Mouse (Mus musculus): Measurements from ENCODE around the gene Rsu1.

The Rsu1 gene

GRCm38 (mm10) chr2:13271165-13271957, at the start of gene Rsu1:
Rsu1 (minus strand) TSS chr2:13271415.
- peak; percentile 99 for DNase-seq (ENCODE audit: low spot score in 2 of 2)

GRCm38 (mm10) chr2:13303376-13303775, 32.2 kb upstream of the Rsu1 start:
- DNase-seq (ENCODE audit: low spot score in 2 of 2), result no peak

- DNase-seq (ENCODE audit: low spot score in 2 of 2), result no peak
Observed at GRCm38 (mm10) chr2:13299031-13299430, 27.8 kb upstream of the Rsu1 start.

GRCm38 (mm10) chr2:13297733-13298132, 26.5 kb upstream of the Rsu1 start:
- no peak for DNase-seq (ENCODE audit: low spot score in 2 of 2)

- DNase-seq (ENCODE audit: low spot score in 2 of 2), result peak in 1 of 2 experiments; percentile 33
Observed at GRCm38 (mm10) chr2:13290661-13291060, 19.4 kb upstream of the Rsu1 start.

GRCm38 (mm10) chr2:13290070-13290469, 18.9 kb upstream of the Rsu1 start:
- no peak for DNase-seq (ENCODE audit: low spot score in 2 of 2)

GRCm38 (mm10) chr2:13278114-13278862, 7.1 kb upstream of the Rsu1 start:
- DNase-seq (ENCODE audit: low spot score in 2 of 2), result no peak

- no peak for DNase-seq (ENCODE audit: low spot score in 2 of 2)
Observed at GRCm38 (mm10) chr2:13275874-13276273, 4.7 kb upstream of the Rsu1 start.

- no peak for DNase-seq (ENCODE audit: low spot score in 2 of 2)
Observed at GRCm38 (mm10) chr2:13270736-13271135, 479 bp downstream of the Rsu1 start.

GRCm38 (mm10) chr2:13268681-13269293, 2.4 kb downstream of the Rsu1 start:
- DNase-seq (ENCODE audit: low spot score in 2 of 2), result no peak

GRCm38 (mm10) chr2:13264875-13265274, 6.3 kb downstream of the Rsu1 start:
- DNase-seq (ENCODE audit: low spot score in 2 of 2), result peak in 1 of 2 experiments; percentile 6

GRCm38 (mm10) chr2:13263150-13263549, 8.1 kb downstream of the Rsu1 start:
- no peak for DNase-seq (ENCODE audit: low spot score in 2 of 2)

- DNase-seq (ENCODE audit: low spot score in 2 of 2), result no peak
Observed at GRCm38 (mm10) chr2:13258606-13259005, 12.6 kb downstream of the Rsu1 start.

- DNase-seq (ENCODE audit: low spot score in 2 of 2), result no peak
Observed at GRCm38 (mm10) chr2:13240711-13241110, 30.5 kb downstream of the Rsu1 start.

GRCm38 (mm10) chr2:13237140-13237901, 33.9 kb downstream of the Rsu1 start:
- DNase-seq (ENCODE audit: low spot score in 2 of 2), result peak; percentile 18 to 41

GRCm38 (mm10) chr2:13235696-13236095, 35.5 kb downstream of the Rsu1 start:
- DNase-seq (ENCODE audit: low spot score in 2 of 2), result peak; percentile 53 to 68

GRCm38 (mm10) chr2:13234796-13235195, 36.4 kb downstream of the Rsu1 start:
- DNase-seq (ENCODE audit: low spot score in 2 of 2), result no peak

GRCm38 (mm10) chr2:13233902-13234301, 37.3 kb downstream of the Rsu1 start:
- DNase-seq (ENCODE audit: low spot score in 2 of 2), result no peak

GRCm38 (mm10) chr2:13233254-13233835, 37.9 kb downstream of the Rsu1 start:
- no peak for DNase-seq (ENCODE audit: low spot score in 2 of 2)

- DNase-seq (ENCODE audit: low spot score in 2 of 2), result no peak
Observed at GRCm38 (mm10) chr2:13232305-13232704, 38.9 kb downstream of the Rsu1 start.

GRCm38 (mm10) chr2:13229686-13230085, 41.5 kb downstream of the Rsu1 start:
- DNase-seq (ENCODE audit: low spot score in 2 of 2), result no peak

Data from heart, adult 9 months (tissue).